Mouse (Mus musculus): Measurements from ENCODE around the gene Lhx8.
A peak's percentile ranks its signal among the peaks of the same experiment; 100 is the strongest.

GRCm38 (mm10) chr3:154269757-154270366 lies 60.6 kb downstream of the Lhx8 start:
- TF ChIP-seq POLR2A (IDR thresholded peaks at IDR 0.05; ENCODE audit: borderline replicate concordance, extremely low read depth, low read depth, low read length) (no peak), CTCF (IDR thresholded peaks at IDR 0.05; ENCODE audit: insufficient read depth, low read length) (peak; percentile 99)

All from lung, adult 2 months (tissue).